Mouse (Mus musculus): ENCODE measurements around the gene Gmpr2. TPM values are rescaled to one million over a fixed set of nuclear protein-coding genes. Genes with fewer than 3 reads are reported as not detected.
A peak's percentile ranks its signal among the peaks of the same experiment; 100 is the strongest.

The Gmpr2 gene
- polyA plus RNA-seq, 1 experiment from 2014 or later = 50.2 TPM

- H3K9ac ChIP-seq (replicated peaks) = peak overlapping the region; percentile 66; the same call in 1 of the 2 replicates
- peak overlapping the region; percentile 82 for H3K27ac ChIP-seq (replicated peaks)
- no peaks in the 10 kb centered on the region for H3K27me3 ChIP-seq (replicated peaks)
- no peaks in the 10 kb centered on the region for H3K9me3 ChIP-seq (replicated peaks)
- 10% methylated on average over 3 of the region's 3 CpGs for WGBS
- peak; percentile 31 for ATAC-seq (ENCODE audit: low FRiP score)
- H3K36me3 ChIP-seq = peaks cover 31% of the 10 kb centered on the region
- H3K4me1 ChIP-seq = peaks cover 15% of the 10 kb centered on the region
- H3K4me3 ChIP-seq (replicated peaks) = peak overlapping the region; percentile 73
- H3K4me2 ChIP-seq = peak overlapping the region; percentile 94
These were observed 10.4 kb downstream of the Gmpr2 start for GRCm38 (mm10) chr14:55682118-55682493.

- Histone ChIP-seq H3K36me3 (no peaks in the 10 kb centered on the region), H3K4me1 (no peaks in the 10 kb centered on the region), H3K9me3 (replicated peaks) (no peaks in the 10 kb centered on the region), H3K4me2 (no peak overlapping the region), H3K27ac (replicated peaks) (no peak overlapping the region), H3K4me3 (replicated peaks) (no peak overlapping the region), H3K27me3 (replicated peaks) (no peaks in the 10 kb centered on the region), H3K9ac (replicated peaks) (no peak overlapping the region)
- WGBS = 86% methylated on average over 10 of the region's 10 CpGs
- no peak for ATAC-seq (ENCODE audit: low FRiP score)
These were observed 17.7 kb downstream of the Gmpr2 start for GRCm38 (mm10) chr14:55689433-55689832.

- Histone ChIP-seq H3K36me3 (no peaks in the 10 kb centered on the region), H3K27ac (replicated peaks) (no peak overlapping the region), H3K4me1 (no peaks in the 10 kb centered on the region), H3K27me3 (replicated peaks) (no peaks in the 10 kb centered on the region), H3K4me3 (replicated peaks) (no peak overlapping the region), H3K9me3 (replicated peaks) (no peaks in the 10 kb centered on the region), H3K9ac (replicated peaks) (no peak overlapping the region), H3K4me2 (no peak overlapping the region)
- no peak for ATAC-seq (ENCODE audit: low FRiP score)
- WGBS = 89% methylated on average over 4 of the region's 4 CpGs
These were observed 25.5 kb downstream of the Gmpr2 start for GRCm38 (mm10) chr14:55697226-55697625.

GRCm38 (mm10) chr14:55701131-55701530 lies 29.4 kb downstream of the Gmpr2 start:
- Histone ChIP-seq H3K4me2 (no peak overlapping the region), H3K27ac (replicated peaks) (no peak overlapping the region), H3K4me3 (replicated peaks) (no peak overlapping the region), H3K27me3 (replicated peaks) (no peaks in the 10 kb centered on the region), H3K36me3 (no peaks in the 10 kb centered on the region), H3K4me1 (no peaks in the 10 kb centered on the region), H3K9me3 (replicated peaks) (no peaks in the 10 kb centered on the region), H3K9ac (replicated peaks) (no peak overlapping the region)
- 74% methylated on average over 9 of the region's 9 CpGs for WGBS
- ATAC-seq (ENCODE audit: low FRiP score) = no peak

- no peaks in the 10 kb centered on the region for H3K36me3 ChIP-seq
- H3K27ac ChIP-seq (replicated peaks) = no peak overlapping the region
- no peak for ATAC-seq (ENCODE audit: low FRiP score)
- H3K4me2 ChIP-seq = no peak overlapping the region
- H3K4me1 ChIP-seq = no peaks in the 10 kb centered on the region
- no peak overlapping the region for H3K4me3 ChIP-seq (replicated peaks)
- no peaks in the 10 kb centered on the region for H3K9me3 ChIP-seq (replicated peaks)
- whole genome bisulfite sequencing = 64% methylated on average over 6 of the region's 6 CpGs
- no peaks in the 10 kb centered on the region for H3K27me3 ChIP-seq (replicated peaks)
- no peak overlapping the region for H3K9ac ChIP-seq (replicated peaks)
These were observed 31.0 kb downstream of the Gmpr2 start for GRCm38 (mm10) chr14:55702761-55703160.

GRCm38 (mm10) chr14:55706051-55706600 lies 34.4 kb downstream of the Gmpr2 start:
- Histone ChIP-seq H3K9ac (replicated peaks) (no peak overlapping the region), H3K9me3 (replicated peaks) (no peaks in the 10 kb centered on the region), H3K4me2 (no peak overlapping the region), H3K27me3 (replicated peaks) (no peaks in the 10 kb centered on the region), H3K4me3 (replicated peaks) (no peak overlapping the region), H3K27ac (replicated peaks) (no peak overlapping the region), H3K4me1 (no peaks in the 10 kb centered on the region), H3K36me3 (no peaks in the 10 kb centered on the region)
- no peak for ATAC-seq (ENCODE audit: low FRiP score)
- WGBS = 87% methylated on average over 8 of the region's 8 CpGs

- no peaks in the 10 kb centered on the region for H3K36me3 ChIP-seq
- H3K9ac ChIP-seq (replicated peaks) = no peak overlapping the region
- no peak overlapping the region for H3K4me2 ChIP-seq
- no peak for ATAC-seq (ENCODE audit: low FRiP score)
- H3K27me3 ChIP-seq (replicated peaks) = peaks cover 9% of the 10 kb centered on the region
- no peaks in the 10 kb centered on the region for H3K4me1 ChIP-seq
- H3K4me3 ChIP-seq (replicated peaks) = no peak overlapping the region
- H3K27ac ChIP-seq (replicated peaks) = no peak overlapping the region
- no peaks in the 10 kb centered on the region for H3K9me3 ChIP-seq (replicated peaks)
- 91% methylated on average over 5 of the region's 5 CpGs for WGBS
These were observed 35.7 kb downstream of the Gmpr2 start for GRCm38 (mm10) chr14:55707397-55707796.

GRCm38 (mm10) chr14:55709509-55709908 lies 37.8 kb downstream of the Gmpr2 start:
- H3K27ac ChIP-seq (replicated peaks) = no peak overlapping the region
- no peaks in the 10 kb centered on the region for H3K4me1 ChIP-seq
- no peak for ATAC-seq (ENCODE audit: low FRiP score)
- 91% methylated on average over 4 of the region's 4 CpGs for WGBS
- no peak overlapping the region for H3K9ac ChIP-seq (replicated peaks)
- peaks cover 28% of the 10 kb centered on the region for H3K27me3 ChIP-seq (replicated peaks)
- no peak overlapping the region for H3K4me3 ChIP-seq (replicated peaks)
- H3K36me3 ChIP-seq = no peaks in the 10 kb centered on the region
- no peaks in the 10 kb centered on the region for H3K9me3 ChIP-seq (replicated peaks)
- H3K4me2 ChIP-seq = no peak overlapping the region

- no peak overlapping the region for H3K9ac ChIP-seq (replicated peaks)
- no peak overlapping the region for H3K4me3 ChIP-seq (replicated peaks)
- ATAC-seq (ENCODE audit: low FRiP score) = no peak
- peaks cover 28% of the 10 kb centered on the region for H3K27me3 ChIP-seq (replicated peaks)
- no peaks in the 10 kb centered on the region for H3K4me1 ChIP-seq
- no peak overlapping the region for H3K4me2 ChIP-seq
- 83% methylated on average over 7 of the region's 7 CpGs for WGBS
- H3K36me3 ChIP-seq = peaks cover 8% of the 10 kb centered on the region
- H3K9me3 ChIP-seq (replicated peaks) = no peaks in the 10 kb centered on the region
- H3K27ac ChIP-seq (replicated peaks) = no peak overlapping the region
These were observed 40.0 kb downstream of the Gmpr2 start for GRCm38 (mm10) chr14:55711786-55712185.

- peaks cover 20% of the 10 kb centered on the region for H3K36me3 ChIP-seq
These were observed 41.4 kb downstream of the Gmpr2 start for GRCm38 (mm10) chr14:55713007-55713728.

GRCm38 (mm10) chr14:55713729-55714122 lies 42.0 kb downstream of the Gmpr2 start, which contains the start of gene Tgm1:
Gene Tgm1 (minus strand): TSS chr14:55713926.
- H3K27me3 ChIP-seq (replicated peaks) = peaks cover 28% of the 10 kb centered on the region
- H3K4me1 ChIP-seq = no peaks in the 10 kb centered on the region
- no peak within 1 kb of the TSS for H3K4me3 ChIP-seq (replicated peaks)
- H3K27ac ChIP-seq (replicated peaks) = no peak within 1 kb of the TSS
- no peak for ATAC-seq (ENCODE audit: low FRiP score)
- H3K9me3 ChIP-seq (replicated peaks) = no peaks in the 10 kb centered on the region
- 35% methylated on average over 4 of the region's 4 CpGs for WGBS
- H3K36me3 ChIP-seq = peaks cover 25% of the 10 kb centered on the region
- no peak within 1 kb of the TSS for H3K9ac ChIP-seq (replicated peaks)
- H3K4me2 ChIP-seq = peak within 1 kb of the TSS; percentile 33

More at GRCm38 (mm10) chr14:55713007-55713728, 41.4 kb downstream of the Gmpr2 start:
- Histone ChIP-seq H3K4me1 (no peaks in the 10 kb centered on the region), H3K27me3 (replicated peaks) (peaks cover 28% of the 10 kb centered on the region), H3K4me3 (replicated peaks) (no peak overlapping the region), H3K27ac (replicated peaks) (no peak overlapping the region), H3K4me2 (peak overlapping the region; percentile 33), H3K9me3 (replicated peaks) (no peaks in the 10 kb centered on the region), H3K9ac (replicated peaks) (no peak overlapping the region)
- no peak for ATAC-seq (ENCODE audit: low FRiP score)
- 15% methylated on average over 25 of the region's 25 CpGs for WGBS

- Histone ChIP-seq H3K4me3 (replicated peaks) (no peak overlapping the region), H3K9me3 (replicated peaks) (no peaks in the 10 kb centered on the region), H3K27me3 (replicated peaks) (peaks cover 28% of the 10 kb centered on the region), H3K27ac (replicated peaks) (no peak overlapping the region), H3K9ac (replicated peaks) (no peak overlapping the region), H3K36me3 (peaks cover 28% of the 10 kb centered on the region), H3K4me1 (no peaks in the 10 kb centered on the region), H3K4me2 (no peak overlapping the region)
- 47% methylated on average over 6 of the region's 6 CpGs for WGBS
- no peak for ATAC-seq (ENCODE audit: low FRiP score)
These were observed 43.2 kb downstream of the Gmpr2 start for GRCm38 (mm10) chr14:55714893-55715292.
